Mouse (Mus musculus): Measurements from ENCODE around the gene Tsc1.

DNA sequence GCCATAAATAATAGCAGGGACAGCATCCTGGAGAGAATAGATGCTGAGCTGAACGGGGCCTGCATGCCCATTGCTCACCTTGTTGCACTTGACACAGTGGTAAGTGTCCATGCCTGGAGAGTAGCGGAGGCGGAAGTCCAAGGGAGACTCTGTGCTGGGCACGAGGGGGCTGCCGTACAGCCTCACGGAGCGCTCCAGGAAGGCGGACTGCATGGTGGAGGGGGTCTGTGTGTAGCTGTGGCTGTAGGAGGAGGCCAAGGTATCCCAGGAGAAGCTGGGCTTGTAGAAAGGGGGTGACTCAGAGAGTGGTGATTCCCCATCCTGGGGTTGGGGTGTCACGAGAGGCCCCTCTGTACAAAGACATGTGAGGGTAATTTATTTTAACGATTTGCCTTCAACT lies 27.4 kb upstream of the Tsc1 start:
- TF ChIP-seq CTCF (IDR thresholded peaks at IDR 0.05; ENCODE audit: borderline replicate concordance, insufficient read depth, low read depth, low read length) (no peak), POLR2A (IDR thresholded peaks at IDR 0.05; ENCODE audit: borderline replicate concordance, insufficient read depth, low read length) (no peak)

Measured in cerebellum, adult 2 months (tissue).